Mouse (Mus musculus): ENCODE results near the gene Bahcc1.

DNA sequence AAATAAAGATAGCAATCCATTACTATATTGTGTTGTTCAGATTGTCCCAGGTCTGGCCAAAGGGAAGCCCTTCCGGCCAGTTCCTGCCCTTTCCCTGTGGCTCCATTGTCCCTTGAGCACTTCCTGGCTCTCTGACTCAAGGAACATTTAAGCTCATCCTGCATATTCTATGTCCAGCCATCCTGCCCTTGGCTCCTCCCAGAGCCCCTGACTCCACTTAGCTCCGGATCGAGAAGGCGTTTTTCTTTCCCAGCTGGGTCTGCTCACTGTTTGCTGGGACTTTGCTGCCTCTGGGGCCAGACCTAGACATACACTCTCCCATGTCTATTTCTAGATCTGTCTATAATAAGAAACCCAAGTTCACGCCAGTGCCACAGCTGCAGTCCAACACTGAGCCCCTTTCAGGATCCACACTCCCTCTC lies 26.1 kb upstream of the Bahcc1 start:
- TF ChIP-seq CTCF (IDR thresholded peaks at IDR 0.05; ENCODE audit: borderline replicate concordance, extremely low read depth, insufficient read depth, insufficient read length) (no peak), POLR2A (IDR thresholded peaks at IDR 0.05; ENCODE audit: borderline replicate concordance, extremely low read depth, insufficient read depth, insufficient read length, poor library complexity, severe bottlenecking) (no peak)
